ENCODE assay signal across 8 mouse cellular contexts in genomic region chr3:123160792-123161191, GRCm38 (mm10).
DNase-seq lines count a peak whose midpoint lies in the region; ATAC-seq and TF ChIP-seq lines count a peak whose summit lies in the region.
"Had no signal": no experiment of that assay in that cellular context is flagged by ENCODE, and none has a peak within 500 bp of the region (broad histone marks: within the 10 kb centered on the region; RNA-seq: fewer than 3 reads in every experiment).

No protein-coding gene starts in this region.

- TF ChIP-seq CTCF in kidney, adult 2 months (conservative IDR thresholded peaks at IDR 0.05; ENCODE audit: insufficient read depth, insufficient read length, low read depth, low read length) = peak; percentile 42
- TF ChIP-seq CTCF in cortical plate, adult 2 months (IDR thresholded peaks at IDR 0.05; ENCODE audit: extremely low read depth, insufficient read depth, low read length) = peak; percentile 60
- peak; percentile 83 for TF ChIP-seq CTCF in liver, postnatal 0 days (IDR thresholded peaks at IDR 0.05; ENCODE audit: low read depth)

- H3K27ac ChIP-seq in kidney, adult 2 months (ENCODE audit: insufficient read depth, low read depth, low read length) = no peak overlapping the region
- no peak overlapping the region for H3K27ac ChIP-seq in cortical plate, adult 2 months (ENCODE audit: insufficient read depth, low read length)
- no peak overlapping the region for H3K27ac ChIP-seq in liver, postnatal 0 days (ENCODE audit: low read depth)
- H3K27ac ChIP-seq: limb, embryonic 15.5 days had no signal

- no peak overlapping the region for H3K4me3 ChIP-seq in kidney, adult 2 months (ENCODE audit: insufficient read depth, low read depth, low read length)
- H3K4me3 ChIP-seq in cortical plate, adult 2 months (ENCODE audit: insufficient read depth, low read length) = no peak overlapping the region
- H3K4me3 ChIP-seq in liver, postnatal 0 days (ENCODE audit: low read depth, low read length) = no peak overlapping the region
- H3K4me3 ChIP-seq: limb, embryonic 15.5 days had no signal

- H3K9me3 ChIP-seq in liver, postnatal 0 days (ENCODE audit: low read length) = no peaks in the 10 kb centered on the region
- H3K9me3 ChIP-seq: limb, embryonic 15.5 days had no signal

- ATAC-seq in liver, postnatal 0 days = no peak

- H3K9ac ChIP-seq in liver, postnatal 0 days (replicated peaks) = no peak overlapping the region
- H3K9ac ChIP-seq: limb, embryonic 15.5 days had no signal

- no peak for TF ChIP-seq EP300 in liver, postnatal 0 days (IDR thresholded peaks at IDR 0.05; ENCODE audit: low read depth)

- no peaks in the 10 kb centered on the region for H3K36me3 ChIP-seq in kidney, adult 2 months (ENCODE audit: control insufficient read depth, insufficient read depth, low read length)
- H3K36me3 ChIP-seq in liver, postnatal 0 days (replicated peaks; ENCODE audit: insufficient read depth, low read length) = no peaks in the 10 kb centered on the region
- H3K36me3 ChIP-seq: limb, embryonic 15.5 days had no signal

- TF ChIP-seq POLR2A in kidney, adult 2 months (IDR thresholded peaks at IDR 0.05; ENCODE audit: low read depth, low read length) = no peak
- TF ChIP-seq POLR2A in cortical plate, adult 2 months (IDR thresholded peaks at IDR 0.05; ENCODE audit: extremely low read depth, insufficient read depth, low read length) = no peak

- no peaks in the 10 kb centered on the region for H3K4me1 ChIP-seq in kidney, adult 2 months (ENCODE audit: control insufficient read depth, insufficient read depth, low read length)
- no peaks in the 10 kb centered on the region for H3K4me1 ChIP-seq in cortical plate, adult 2 months (ENCODE audit: control insufficient read depth, insufficient read depth, low read length)
- H3K4me1 ChIP-seq in liver, postnatal 0 days (ENCODE audit: insufficient read depth) = no peaks in the 10 kb centered on the region

- 15% methylated on average over 4 of the region's 4 CpGs for WGBS in kidney, adult 2 months
- 17% methylated on average over 4 of the region's 4 CpGs for WGBS in liver, postnatal 0 days (ENCODE audit: insufficient replicate concordance)

- H3K4me2 ChIP-seq in liver, postnatal 0 days (ENCODE audit: low read depth, low read length) = no peak overlapping the region
- H3K4me2 ChIP-seq: limb, embryonic 15.5 days had no signal

- no peaks in the 10 kb centered on the region for H3K27me3 ChIP-seq in kidney, adult 2 months (replicated peaks; ENCODE audit: control insufficient read depth, insufficient read depth, low read length)
- H3K27me3 ChIP-seq in liver, postnatal 0 days (ENCODE audit: insufficient read depth, low read length) = no peaks in the 10 kb centered on the region
- H3K27me3 ChIP-seq: limb, embryonic 15.5 days had no signal

- DNase-seq in kidney, adult 2 months = peak; percentile 42
- no peak for DNase-seq in kidney, adult 11 months
- DNase-seq in B cell, adult 2 months = peak; percentile 51 to 60
- peak; percentile 30 for DNase-seq in ES-CJ7 (ENCODE audit: low read depth, low spot score)
- peak; percentile 30 for DNase-seq in liver, postnatal 0 days
- DNase-seq in thymus, postnatal 25 days = peak; percentile 17
